Mouse (Mus musculus) MN1 (cell line): ENCODE results near the gene BC024978.

Experiments used
- DNase-seq: peaks from one replicate; pipeline ENCODE4 v3.0.0-alpha.2; 2016; ENCODE audit warnings: low spot score

BC024978 gene

DNA sequence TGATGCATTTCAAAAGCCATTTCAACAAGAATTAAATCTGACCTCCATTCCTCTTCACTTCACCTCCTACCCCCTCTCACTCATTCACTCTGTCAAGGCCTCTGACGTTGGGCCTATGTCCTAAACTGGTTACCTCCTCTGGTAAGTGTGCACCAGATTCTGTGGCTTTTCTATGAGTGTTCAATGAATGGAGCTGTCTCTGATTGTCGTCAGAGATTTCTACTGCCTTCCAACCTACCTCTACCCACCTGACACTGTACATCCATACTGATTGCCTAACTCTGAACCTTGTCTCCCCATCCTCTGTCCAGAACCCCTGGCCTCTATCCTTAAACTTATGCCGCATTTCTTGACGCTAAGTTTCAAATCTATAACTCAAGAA, 17.6 kb upstream of the BC024978 start:
- DNase-seq, result no peak

DNA sequence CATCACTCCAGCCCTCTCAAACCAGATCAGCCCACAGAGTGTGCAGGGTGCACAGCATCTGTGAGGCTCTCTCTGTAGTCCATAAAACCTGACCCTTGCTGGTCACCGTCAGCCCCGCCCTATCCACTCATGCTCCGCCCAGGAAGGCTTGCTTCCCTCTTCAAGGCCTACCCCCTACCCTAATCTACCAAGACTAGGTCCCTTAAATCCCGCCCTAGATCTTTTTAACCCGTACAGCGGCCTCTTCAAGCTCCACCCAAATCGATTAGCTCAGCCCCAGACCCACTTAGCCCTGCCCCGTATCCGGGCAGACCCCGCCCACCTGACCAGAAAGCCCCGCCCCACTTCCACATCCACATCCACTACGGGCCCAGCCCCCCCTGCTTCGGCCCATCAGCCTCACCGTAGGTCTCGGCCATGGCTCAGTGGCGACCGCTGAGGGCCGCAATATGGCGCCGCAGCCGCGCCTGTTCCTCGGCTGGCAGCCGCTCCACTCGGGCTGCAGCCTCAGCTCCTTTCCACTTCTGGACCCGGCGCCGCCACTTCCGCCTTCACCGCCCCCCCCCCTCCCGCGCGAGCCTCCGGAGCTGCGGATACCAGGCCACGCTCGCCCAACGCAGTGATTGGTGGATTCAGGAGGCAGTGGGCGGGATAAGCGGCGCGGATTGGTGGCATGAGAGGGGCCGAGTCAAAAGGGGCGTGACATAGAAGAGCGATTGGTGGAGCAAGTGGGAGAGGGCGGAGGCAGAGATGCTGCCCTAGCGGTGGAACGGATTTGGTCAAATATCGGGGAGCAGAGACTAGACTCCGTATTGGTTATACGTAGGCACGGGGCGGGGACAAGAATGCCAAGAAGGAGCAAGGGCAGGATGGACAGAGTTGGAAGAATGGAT, 17.0 kb upstream of the BC024978 start, which contains the start of gene Rab4b:
TSS of gene Rab4b (minus strand) at position 573 of the 893 bp plus-strand sequence.
- peak; percentile 98 for DNase-seq

- peak; percentile 35 for DNase-seq
Measured at GRCm38 (mm10) chr7:27179217-27179918, 16.2 kb upstream of the BC024978 start.

DNA sequence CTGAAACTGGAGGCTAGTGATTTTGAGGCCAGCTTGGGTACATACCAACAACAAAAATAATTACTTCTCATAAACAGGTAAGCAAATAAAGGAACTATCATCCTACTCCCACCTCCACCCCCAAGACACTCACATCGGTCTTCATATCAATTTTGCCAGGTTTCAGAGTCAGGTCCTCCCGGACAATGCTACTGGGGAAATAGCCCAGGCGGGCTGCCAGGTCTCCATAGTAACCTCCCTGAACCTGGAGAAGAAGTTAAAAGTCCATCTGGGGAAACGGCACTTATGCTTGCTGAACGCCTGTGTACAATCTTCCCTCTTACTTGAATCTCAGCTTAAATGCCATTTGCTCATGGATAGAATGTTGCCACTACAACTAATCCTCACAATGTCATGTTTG, 15.5 kb upstream of the BC024978 start:
- peak; percentile 78 for DNase-seq

GRCm38 (mm10) chr7:27180837-27181695, 14.5 kb upstream of the BC024978 start, which contains the start of the genes Gm21983 and Mia:
Gm21983 (minus strand) TSS chr7:27181086.
Mia (minus strand) TSS chr7:27181157.
- no peak for DNase-seq

GRCm38 (mm10) chr7:27182498-27182897, 13.1 kb upstream of the BC024978 start:
- DNase-seq, result no peak

GRCm38 (mm10) chr7:27184964-27185363, 10.6 kb upstream of the BC024978 start:
- peak; percentile 22 for DNase-seq

GRCm38 (mm10) chr7:27185986-27186385, 9.6 kb upstream of the BC024978 start:
- DNase-seq, result no peak

DNA sequence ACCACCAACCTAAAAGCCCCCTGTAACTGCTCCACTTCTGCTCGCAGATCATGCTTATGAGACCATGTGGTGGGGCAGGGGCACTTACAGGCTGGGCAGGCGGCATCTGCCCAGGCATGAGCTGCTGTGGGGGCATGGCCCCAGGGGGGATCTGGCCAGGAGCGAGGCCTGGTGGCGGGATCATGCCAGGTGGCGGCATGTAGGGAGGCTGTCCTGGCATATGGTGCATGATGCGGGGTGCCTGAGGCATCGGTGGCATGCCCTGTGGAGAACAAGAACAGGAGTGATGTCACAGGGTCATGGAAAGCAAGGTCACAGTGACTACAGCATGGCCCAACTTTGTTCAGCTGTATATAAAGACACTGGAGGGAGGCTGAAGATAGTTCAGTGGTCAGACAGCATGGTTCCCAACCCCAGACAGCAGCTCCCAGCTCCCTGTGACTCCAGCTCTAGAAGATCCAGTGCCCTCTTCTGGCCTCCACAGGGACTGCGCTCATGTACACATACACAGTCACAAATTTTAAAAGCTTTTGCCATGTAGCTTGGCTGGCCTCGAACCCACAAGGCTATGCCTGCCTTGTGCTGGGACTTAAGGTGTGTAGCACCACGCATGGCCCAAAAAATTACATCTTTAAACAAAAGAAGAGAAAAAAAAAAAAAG, 6.2 kb upstream of the BC024978 start:
- no peak for DNase-seq

GRCm38 (mm10) chr7:27192434-27192833, 3.1 kb upstream of the BC024978 start:
- no peak for DNase-seq

DNA sequence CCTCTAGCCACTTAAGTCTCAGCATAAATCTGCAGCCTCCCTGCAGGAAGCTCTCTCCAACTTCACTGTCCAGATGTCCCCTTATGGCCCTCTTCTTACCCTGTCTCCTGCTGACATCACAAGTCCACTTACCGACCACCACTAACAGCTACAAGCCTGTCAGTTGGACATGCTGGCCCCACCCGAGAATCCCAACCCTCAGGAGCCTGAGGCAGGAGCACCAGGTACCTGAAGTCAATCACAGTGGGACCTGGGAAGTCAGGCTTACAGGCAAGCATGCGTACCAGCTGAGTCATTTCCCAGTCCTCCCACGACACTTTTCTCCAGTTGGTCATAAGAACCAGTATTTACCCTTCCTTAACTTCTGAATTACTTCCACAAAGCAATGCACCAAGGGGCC, 1.9 kb upstream of the BC024978 start:
- DNase-seq, result no peak

DNA sequence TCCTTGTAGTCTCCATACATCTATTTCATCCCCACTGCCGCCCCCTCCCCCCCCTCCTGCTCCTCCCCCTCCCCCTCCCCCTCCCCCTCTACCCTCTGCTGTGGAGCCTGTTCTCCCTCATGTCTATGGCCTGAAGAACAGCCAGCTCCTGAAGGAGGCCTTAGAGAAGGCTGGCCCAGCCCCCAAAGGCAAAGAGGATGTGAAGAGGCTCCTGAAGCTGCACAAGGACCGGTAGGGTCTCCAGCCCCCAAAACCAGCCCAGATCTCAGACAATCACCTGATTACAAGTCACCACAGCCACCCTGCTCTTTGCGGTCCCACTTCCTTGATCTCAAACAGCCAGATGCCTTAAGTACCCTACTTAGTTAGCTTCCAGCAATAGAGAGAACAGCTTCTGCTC, 1.6 kb downstream of the BC024978 start:
- no peak for DNase-seq

DNA sequence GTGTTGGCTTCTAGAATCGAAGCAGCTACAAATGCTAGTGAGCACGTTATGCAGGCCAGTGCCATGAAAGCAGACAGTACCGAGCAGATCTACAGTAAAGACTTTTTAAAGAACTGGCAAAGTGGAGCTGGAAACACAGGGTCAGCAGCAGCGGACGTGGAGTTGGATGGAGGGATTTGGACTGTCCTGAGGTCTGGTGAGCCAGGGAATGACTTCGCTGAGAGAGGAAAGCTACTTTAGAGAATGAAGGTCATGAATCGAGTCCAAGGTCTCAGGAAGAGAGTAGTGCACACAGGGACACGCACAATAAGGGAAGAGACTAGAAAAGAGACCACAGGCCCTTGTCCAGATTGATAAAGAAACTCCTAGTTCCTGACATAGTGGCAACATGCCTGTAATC, 2.1 kb downstream of the BC024978 start:
- no peak for DNase-seq

- no peak for DNase-seq
Measured at GRCm38 (mm10) chr7:27198355-27198754, 2.8 kb downstream of the BC024978 start.

DNA sequence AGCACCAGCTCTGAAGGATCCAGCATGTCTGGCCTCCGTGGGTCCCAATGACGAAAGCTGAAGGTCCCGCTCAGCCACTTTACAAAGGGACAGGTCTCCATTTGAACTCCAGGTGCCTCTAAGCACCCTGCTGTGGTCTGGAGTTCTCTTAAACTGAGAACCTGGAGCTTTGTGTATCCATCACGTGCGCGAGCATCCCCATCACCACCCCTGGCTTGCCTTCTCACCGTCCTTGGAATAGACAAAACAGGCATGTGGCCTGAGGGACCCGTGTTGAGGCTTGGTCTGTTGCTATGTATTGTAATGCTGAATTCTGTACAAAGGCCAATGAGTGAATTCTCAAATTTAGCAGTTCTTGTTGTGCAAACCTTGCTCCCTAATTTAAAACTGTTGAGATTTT, 3.2 kb downstream of the BC024978 start:
- DNase-seq, result no peak

- DNase-seq, result no peak
Measured at GRCm38 (mm10) chr7:27203730-27204449, 8.3 kb downstream of the BC024978 start.

DNA sequence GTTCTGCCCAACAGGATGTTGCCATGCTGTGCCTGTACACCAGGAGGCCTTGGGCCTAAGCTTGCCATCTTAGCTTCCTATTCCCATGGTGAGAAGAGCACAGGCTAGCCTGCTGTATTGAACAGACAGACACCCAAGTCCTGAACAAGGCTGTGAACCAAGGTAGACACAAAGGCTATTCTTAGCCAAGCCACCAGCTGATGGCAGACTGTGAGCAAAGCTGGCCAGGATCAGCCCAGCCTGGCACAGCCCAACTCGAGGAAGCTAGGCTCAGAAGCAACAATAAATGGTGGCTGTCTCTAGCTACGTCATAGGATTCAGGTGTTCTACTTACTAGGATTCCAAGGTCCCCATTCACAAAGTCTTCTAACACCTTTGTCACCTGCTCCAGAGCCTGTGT, 17.0 kb downstream of the BC024978 start:
- DNase-seq, result no peak

GRCm38 (mm10) chr7:27218586-27218985, 23.0 kb downstream of the BC024978 start:
- DNase-seq, result peak; percentile 56

- no peak for DNase-seq
Measured at GRCm38 (mm10) chr7:27219937-27220336, 24.4 kb downstream of the BC024978 start.

DNA sequence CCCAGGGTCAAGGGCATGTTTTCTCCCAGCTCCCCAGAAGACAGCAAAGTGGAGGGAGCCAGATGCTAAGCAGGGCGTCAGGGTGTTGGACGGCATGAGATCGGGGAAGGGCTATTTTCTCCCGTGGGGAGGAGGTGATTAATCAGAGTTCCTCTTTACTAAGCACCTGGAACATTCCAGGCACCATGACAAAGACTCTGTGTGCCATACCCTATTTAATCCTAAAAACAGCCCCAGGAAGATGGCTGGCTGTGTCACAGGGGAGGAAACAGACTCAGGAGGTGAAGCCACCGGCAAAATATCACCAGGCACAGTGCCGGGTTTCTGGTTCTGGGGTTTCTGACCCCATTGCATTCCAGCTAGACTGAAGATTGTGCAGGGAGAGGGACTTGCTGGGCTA, 26.4 kb downstream of the BC024978 start:
- DNase-seq, result no peak

- no peak for DNase-seq
Measured at GRCm38 (mm10) chr7:27222538-27222937, 27.0 kb downstream of the BC024978 start.
